Mouse (Mus musculus): ENCODE results near the gene Higd2a.
"Not testable (repeated sequence)": the region's sequence is repeated elsewhere in the genome, so short reads cannot be mapped to it uniquely, and the experiment has no call there.

Higd2a gene

GRCm38 (mm10) chr13:54582126-54582525 is 7.9 kb upstream of the Higd2a start:
- no peak for DNase-seq (ENCODE audit: low read depth, low spot score)

GRCm38 (mm10) chr13:54582860-54583259 is 7.1 kb upstream of the Higd2a start:
- DNase-seq (ENCODE audit: low read depth, low spot score), result no peak

GRCm38 (mm10) chr13:54585831-54586230 is 4.2 kb upstream of the Higd2a start:
- DNase-seq (ENCODE audit: low read depth, low spot score), result no peak

- DNase-seq (ENCODE audit: low read depth, low spot score), result no peak
Observed at GRCm38 (mm10) chr13:54589414-54589995, 502 bp upstream of the Higd2a start.

- no peak for DNase-seq (ENCODE audit: low read depth, low spot score)
Observed at GRCm38 (mm10) chr13:54591776-54592356, 1.9 kb downstream of the Higd2a start.

GRCm38 (mm10) chr13:54593617-54594016 is 3.6 kb downstream of the Higd2a start:
- DNase-seq (ENCODE audit: low read depth, low spot score), result no peak

- no peak for DNase-seq (ENCODE audit: low read depth, low spot score)
Observed at GRCm38 (mm10) chr13:54596107-54596690, 6.2 kb downstream of the Higd2a start.

- DNase-seq (ENCODE audit: low read depth, low spot score), result no peak
Observed at GRCm38 (mm10) chr13:54596870-54597269, 6.9 kb downstream of the Higd2a start.

- no peak for DNase-seq (ENCODE audit: low read depth, low spot score)
Observed at GRCm38 (mm10) chr13:54598622-54599143, 8.7 kb downstream of the Higd2a start.

- DNase-seq (ENCODE audit: low read depth, low spot score), result no peak
Observed at GRCm38 (mm10) chr13:54602639-54603111, 12.7 kb downstream of the Higd2a start.

- DNase-seq (ENCODE audit: low read depth, low spot score), result no peak
Observed at GRCm38 (mm10) chr13:54603501-54603900, 13.5 kb downstream of the Higd2a start.

GRCm38 (mm10) chr13:54604221-54604620 is 14.2 kb downstream of the Higd2a start:
- no peak for DNase-seq (ENCODE audit: low read depth, low spot score)

- peak; percentile 36 for DNase-seq (ENCODE audit: low read depth, low spot score)
Observed at GRCm38 (mm10) chr13:54605426-54605825, 15.4 kb downstream of the Higd2a start.

GRCm38 (mm10) chr13:54607204-54607603 is 17.2 kb downstream of the Higd2a start:
- DNase-seq (ENCODE audit: low read depth, low spot score), result no peak

GRCm38 (mm10) chr13:54608002-54608401 is 18.0 kb downstream of the Higd2a start:
- no peak for DNase-seq (ENCODE audit: low read depth, low spot score)

GRCm38 (mm10) chr13:54608666-54609065 is 18.7 kb downstream of the Higd2a start:
- peak; percentile 44 for DNase-seq (ENCODE audit: low read depth, low spot score)

- DNase-seq (ENCODE audit: low read depth, low spot score), result no peak
Observed at GRCm38 (mm10) chr13:54609301-54609700, 19.3 kb downstream of the Higd2a start.

GRCm38 (mm10) chr13:54610613-54610971 is 20.6 kb downstream of the Higd2a start:
- DNase-seq (ENCODE audit: low read depth, low spot score), result peak; percentile 42

GRCm38 (mm10) chr13:54610972-54611754 is 21.2 kb downstream of the Higd2a start, which contains the start of gene Cltb:
Gene Cltb (minus strand): TSS chr13:54611344.
- peak; percentile 51 for DNase-seq (ENCODE audit: low read depth, low spot score)

GRCm38 (mm10) chr13:54613141-54613540 is 23.1 kb downstream of the Higd2a start:
- DNase-seq (ENCODE audit: low read depth, low spot score), result not testable (repeated sequence)

GRCm38 (mm10) chr13:54616307-54616706 is 26.3 kb downstream of the Higd2a start:
- DNase-seq (ENCODE audit: low read depth, low spot score), result no peak

- DNase-seq (ENCODE audit: low read depth, low spot score), result no peak
Observed at GRCm38 (mm10) chr13:54616998-54617397, 27.0 kb downstream of the Higd2a start.

Data from skeletal muscle tissue, adult 2 months (tissue).